Mouse (Mus musculus): ENCODE results near the gene Gabpb2. TPM values are rescaled to one million over a fixed set of nuclear protein-coding genes. Genes with fewer than 3 reads are reported as not detected.
"Not testable (repeated sequence)": the region's sequence is repeated elsewhere in the genome, so short reads cannot be mapped to it uniquely, and the experiment has no call there.

The Gabpb2 gene
- polyA plus RNA-seq, 1 experiment from 2014 or later: 7.9 TPM

DNA sequence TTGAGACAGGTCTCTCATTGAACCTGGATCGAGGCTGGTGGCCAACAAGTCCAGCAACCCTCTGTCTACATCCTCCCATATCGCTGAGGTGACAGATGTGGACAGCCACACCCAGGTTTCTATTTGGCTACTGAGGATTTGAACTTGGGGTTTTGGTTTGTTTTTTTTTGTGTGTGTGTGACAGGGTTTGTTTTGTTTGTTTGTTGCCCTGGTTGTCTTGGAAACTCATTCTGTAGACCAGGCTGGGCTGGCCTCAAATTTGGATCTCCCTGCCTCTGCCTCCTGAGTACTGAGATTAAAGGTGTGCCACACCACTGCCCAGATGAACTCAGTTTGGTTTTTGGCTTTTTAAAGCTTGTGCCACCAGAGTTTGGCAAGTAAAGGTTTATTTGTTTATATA is 5.3 kb upstream of the Gabpb2 start:
- Histone ChIP-seq H3K4me2 (ENCODE audit: low read length) (no peak overlapping the region), H3K4me3 (ENCODE audit: control insufficient read depth in 1 of 2, insufficient read depth in 1 of 2, low read depth in 1 of 2, low read length in 2 of 2) (no peak overlapping the region), H3K4me1 (ENCODE audit: control insufficient read depth in 2 of 2, insufficient read depth in 2 of 2, low read length in 2 of 2) (peaks cover 3 to 24% of the 10 kb centered on the region in 2 experiments), H3K27ac (replicated peaks in 1 of 2; ENCODE audit: control insufficient read depth in 1 of 2, insufficient read depth in 1 of 2, low read depth in 2 of 2, low read length in 2 of 2) (no peak overlapping the region), H3K27me3 (ENCODE audit: control insufficient read depth, insufficient read depth, low read length) (no peaks in the 10 kb centered on the region), H3K9ac (ENCODE audit: low read length) (no peak overlapping the region), H3K9me3 (ENCODE audit: control insufficient read depth, low read length) (no peaks in the 10 kb centered on the region), H3K36me3 (ENCODE audit: control insufficient read depth, insufficient read depth, low read length) (peaks cover 45% of the 10 kb centered on the region)
- 84% methylated on average over 2 of the region's 2 CpGs for whole genome bisulfite sequencing
- no peak for ATAC-seq (ENCODE audit: insufficient number of reproducible peaks, insufficient read depth, low FRiP score, low read depth)

DNA sequence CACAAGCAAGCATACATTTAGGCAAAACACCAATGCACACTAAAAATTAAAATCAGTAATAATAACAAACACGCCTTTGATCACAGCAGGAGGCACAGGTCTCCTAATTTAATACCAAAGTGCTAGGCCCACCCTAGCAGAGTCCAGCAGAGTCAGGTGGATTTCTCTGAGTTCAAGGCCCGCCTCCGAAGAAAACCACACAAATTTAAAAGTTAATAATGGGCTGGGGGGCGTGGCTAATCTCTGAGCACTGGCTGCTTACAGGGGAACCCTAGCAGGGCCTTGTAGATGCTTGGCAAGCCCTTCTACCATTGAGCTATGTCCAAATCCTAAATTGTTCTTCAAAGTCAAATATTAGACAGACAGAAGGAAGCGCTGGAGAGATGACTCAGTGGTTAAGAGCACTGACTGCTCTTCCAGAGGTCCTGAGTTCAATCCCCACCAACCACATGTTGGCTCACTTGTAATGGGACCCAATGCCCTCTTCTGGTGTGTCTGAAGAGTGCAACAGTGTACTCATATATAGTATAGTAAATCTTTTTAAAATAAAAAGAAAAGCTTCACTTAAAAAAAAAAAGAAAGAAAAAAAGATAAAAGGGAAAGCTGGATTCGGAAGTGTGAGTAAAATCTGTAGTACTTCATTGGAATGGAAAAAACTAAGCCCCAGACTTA is 886 bp upstream of the Gabpb2 start:
- Histone ChIP-seq H3K27me3 (ENCODE audit: control insufficient read depth, insufficient read depth, low read length) (no peaks in the 10 kb centered on the region), H3K9ac (ENCODE audit: low read length) (peak overlapping the region; percentile 97), H3K4me2 (ENCODE audit: low read length) (peak overlapping the region; percentile 63), H3K36me3 (ENCODE audit: control insufficient read depth, insufficient read depth, low read length) (peaks cover 58% of the 10 kb centered on the region), H3K27ac (replicated peaks in 1 of 2; ENCODE audit: control insufficient read depth in 1 of 2, insufficient read depth in 1 of 2, low read depth in 2 of 2, low read length in 2 of 2) (peak overlapping the region; percentile 99 to 100; a peak in 3 of 4 replicates), H3K9me3 (ENCODE audit: control insufficient read depth, low read length) (no peaks in the 10 kb centered on the region), H3K4me1 (ENCODE audit: control insufficient read depth in 2 of 2, insufficient read depth in 2 of 2, low read length in 2 of 2) (peaks cover 0 to 14% of the 10 kb centered on the region in 2 experiments; a peak in 2 of 4 replicates), H3K4me3 (ENCODE audit: control insufficient read depth in 1 of 2, insufficient read depth in 1 of 2, low read depth in 1 of 2, low read length in 2 of 2) (peak overlapping the region; percentile 85 to 96; a peak in 3 of 4 replicates)
- ATAC-seq (ENCODE audit: insufficient number of reproducible peaks, insufficient read depth, low FRiP score, low read depth): no peak
- WGBS: 75% methylated on average over 6 of the region's 6 CpGs

DNA sequence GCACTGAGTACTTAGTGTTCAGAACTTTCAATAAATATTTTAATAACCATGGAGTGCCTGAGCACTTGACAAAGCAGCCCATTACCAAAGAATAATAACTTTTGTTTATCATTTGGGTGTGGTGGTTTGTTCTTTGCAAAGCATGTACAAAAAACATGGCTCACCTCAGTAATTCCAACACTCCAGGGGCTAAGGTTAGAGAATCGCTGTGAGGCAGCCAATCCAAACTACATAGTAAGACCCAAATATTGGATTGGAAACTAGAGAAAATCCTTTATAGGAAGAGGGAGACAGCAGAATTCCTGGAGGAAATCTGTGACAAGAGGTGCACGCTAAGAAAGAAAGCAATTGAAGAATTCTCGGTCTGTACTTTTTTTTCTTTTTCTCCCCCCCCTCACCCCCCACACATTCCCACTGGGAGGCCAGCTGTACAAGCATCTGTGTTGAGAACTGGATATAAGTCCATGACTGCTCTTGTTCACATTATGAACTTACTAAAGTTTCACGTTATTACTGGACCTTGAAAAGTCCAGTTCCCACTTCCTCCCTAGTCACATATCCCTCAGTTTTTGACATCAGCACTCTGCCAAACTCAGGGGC is 961 bp downstream of the Gabpb2 start:
- 0 out of 2 replicates have a peak, but pooled peaks have one; percentile 15 for ATAC-seq (ENCODE audit: insufficient number of reproducible peaks, insufficient read depth, low FRiP score, low read depth)
- Histone ChIP-seq H3K9me3 (ENCODE audit: control insufficient read depth, low read length) (no peaks in the 10 kb centered on the region), H3K4me2 (ENCODE audit: low read length) (peak overlapping the region; percentile 63), H3K27ac (replicated peaks in 1 of 2; ENCODE audit: control insufficient read depth in 1 of 2, insufficient read depth in 1 of 2, low read depth in 2 of 2, low read length in 2 of 2) (peak overlapping the region; percentile 60 to 99), H3K27me3 (ENCODE audit: control insufficient read depth, insufficient read depth, low read length) (no peaks in the 10 kb centered on the region), H3K36me3 (ENCODE audit: control insufficient read depth, insufficient read depth, low read length) (peaks cover 50% of the 10 kb centered on the region), H3K4me3 (ENCODE audit: control insufficient read depth in 1 of 2, insufficient read depth in 1 of 2, low read depth in 1 of 2, low read length in 2 of 2) (peak overlapping the region; percentile 85 to 96), H3K9ac (ENCODE audit: low read length) (peak overlapping the region; percentile 97), H3K4me1 (ENCODE audit: control insufficient read depth in 2 of 2, insufficient read depth in 2 of 2, low read length in 2 of 2) (peaks cover 0 to 14% of the 10 kb centered on the region in 2 experiments; a peak in 2 of 4 replicates)
- 18% methylated on average over 4 of the region's 4 CpGs for WGBS

DNA sequence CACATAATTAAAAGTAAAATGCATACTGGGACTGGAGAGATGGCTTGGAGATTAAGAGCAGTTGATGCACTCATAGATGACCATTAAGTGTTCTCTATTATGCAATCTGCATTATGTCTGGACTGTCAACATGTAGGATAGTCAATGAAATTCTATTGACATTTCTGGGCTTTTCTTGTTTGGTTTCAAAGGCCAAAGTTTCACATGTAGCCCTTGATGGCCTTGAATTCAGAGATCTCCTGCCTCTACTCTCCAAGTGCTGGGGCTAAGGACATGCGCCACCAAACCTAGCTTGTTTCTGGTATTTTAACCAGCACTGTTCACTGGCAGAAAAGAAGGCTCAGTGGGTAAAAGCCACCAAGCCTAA is 4.1 kb downstream of the Gabpb2 start:
- Histone ChIP-seq H3K27ac (replicated peaks in 1 of 2; ENCODE audit: control insufficient read depth in 1 of 2, insufficient read depth in 1 of 2, low read depth in 2 of 2, low read length in 2 of 2) (no peak overlapping the region), H3K36me3 (ENCODE audit: control insufficient read depth, insufficient read depth, low read length) (peaks cover 49% of the 10 kb centered on the region), H3K4me3 (ENCODE audit: control insufficient read depth in 1 of 2, insufficient read depth in 1 of 2, low read depth in 1 of 2, low read length in 2 of 2) (no peak overlapping the region), H3K9me3 (ENCODE audit: control insufficient read depth, low read length) (no peaks in the 10 kb centered on the region), H3K9ac (ENCODE audit: low read length) (no peak overlapping the region), H3K4me1 (ENCODE audit: control insufficient read depth in 2 of 2, insufficient read depth in 2 of 2, low read length in 2 of 2) (peaks cover 0 to 14% of the 10 kb centered on the region in 2 experiments; a peak in 2 of 4 replicates), H3K4me2 (ENCODE audit: low read length) (no peak overlapping the region), H3K27me3 (ENCODE audit: control insufficient read depth, insufficient read depth, low read length) (no peaks in the 10 kb centered on the region)
- 97% methylated on average over 1 of the region's 1 CpGs for WGBS
- ATAC-seq (ENCODE audit: insufficient number of reproducible peaks, insufficient read depth, low FRiP score, low read depth): no peak

DNA sequence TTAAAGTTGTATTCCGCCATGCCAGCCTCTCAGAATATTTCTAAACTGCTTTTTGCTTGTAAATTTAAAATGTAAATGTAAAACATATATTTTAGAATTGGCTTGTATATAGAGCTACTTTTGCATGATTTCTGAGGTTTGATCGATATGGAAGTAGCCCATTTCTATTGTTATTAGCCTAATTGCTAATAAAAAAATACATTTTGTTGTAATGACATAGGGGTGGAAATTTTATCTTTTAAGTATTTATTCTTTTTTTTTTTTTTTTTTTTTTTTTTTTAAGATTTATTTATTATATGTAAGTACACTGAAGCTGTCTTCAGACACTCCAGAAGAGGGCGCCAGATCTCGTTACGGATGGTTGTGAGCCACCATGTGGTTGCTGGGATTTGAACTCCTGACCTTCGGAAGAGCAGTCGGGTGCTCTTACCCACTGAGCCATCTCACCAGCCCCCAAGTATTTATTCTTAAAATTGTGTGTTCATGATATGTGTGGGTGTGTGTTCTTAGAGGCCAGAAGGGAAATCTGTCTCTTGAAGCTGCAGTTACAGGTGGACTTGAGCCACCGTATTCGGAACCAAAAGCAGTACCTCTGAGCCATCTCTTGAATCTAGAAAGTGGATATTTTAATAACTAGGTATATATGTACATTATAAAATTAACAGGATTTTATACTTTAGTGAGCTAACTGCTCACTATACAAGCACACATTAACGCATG is 4.7 kb downstream of the Gabpb2 start:
- H3K36me3 ChIP-seq (ENCODE audit: control insufficient read depth, insufficient read depth, low read length): peaks cover 54% of the 10 kb centered on the region
- H3K4me3 ChIP-seq (ENCODE audit: control insufficient read depth in 1 of 2, insufficient read depth in 1 of 2, low read depth in 1 of 2, low read length in 2 of 2); H3K9me3 ChIP-seq (ENCODE audit: control insufficient read depth, low read length); H3K27ac ChIP-seq (replicated peaks in 1 of 2; ENCODE audit: control insufficient read depth in 1 of 2, insufficient read depth in 1 of 2, low read depth in 2 of 2, low read length in 2 of 2); H3K9ac ChIP-seq (ENCODE audit: low read length); H3K4me2 ChIP-seq (ENCODE audit: low read length); H3K4me1 ChIP-seq (ENCODE audit: control insufficient read depth in 2 of 2, insufficient read depth in 2 of 2, low read length in 2 of 2); H3K27me3 ChIP-seq (ENCODE audit: control insufficient read depth, insufficient read depth, low read length); ATAC-seq (ENCODE audit: insufficient number of reproducible peaks, insufficient read depth, low FRiP score, low read depth): not testable (repeated sequence)
- 91% methylated on average over 7 of the region's 10 CpGs for WGBS

DNA sequence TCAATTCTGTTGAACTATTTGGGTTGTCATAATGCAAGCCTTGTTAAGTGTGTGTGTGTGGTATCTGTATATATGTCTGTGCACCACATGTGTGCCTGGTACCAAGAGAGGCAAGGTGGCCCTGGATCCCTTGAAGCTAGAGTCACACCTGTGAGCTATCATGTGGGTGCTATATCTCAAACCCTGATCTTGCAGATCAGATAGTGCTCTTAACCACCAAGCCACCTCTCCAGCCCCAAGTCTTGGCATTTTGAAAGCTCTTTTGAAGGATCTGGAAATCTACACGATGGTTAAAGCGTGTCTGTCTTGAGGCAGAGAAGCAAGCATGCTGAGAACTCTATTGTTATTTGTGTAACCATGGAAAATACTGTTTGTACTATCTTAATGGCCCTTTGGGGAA is 7.1 kb downstream of the Gabpb2 start:
- Histone ChIP-seq H3K27ac (replicated peaks in 1 of 2; ENCODE audit: control insufficient read depth in 1 of 2, insufficient read depth in 1 of 2, low read depth in 2 of 2, low read length in 2 of 2) (no peak overlapping the region), H3K4me3 (ENCODE audit: control insufficient read depth in 1 of 2, insufficient read depth in 1 of 2, low read depth in 1 of 2, low read length in 2 of 2) (no peak overlapping the region), H3K4me2 (ENCODE audit: low read length) (no peak overlapping the region), H3K9ac (ENCODE audit: low read length) (no peak overlapping the region), H3K9me3 (ENCODE audit: control insufficient read depth, low read length) (no peaks in the 10 kb centered on the region), H3K4me1 (ENCODE audit: control insufficient read depth in 2 of 2, insufficient read depth in 2 of 2, low read length in 2 of 2) (no peaks in the 10 kb centered on the region), H3K27me3 (ENCODE audit: control insufficient read depth, insufficient read depth, low read length) (no peaks in the 10 kb centered on the region), H3K36me3 (ENCODE audit: control insufficient read depth, insufficient read depth, low read length) (peaks cover 71% of the 10 kb centered on the region)
- 82% methylated on average over 2 of the region's 2 CpGs for WGBS
- ATAC-seq (ENCODE audit: insufficient number of reproducible peaks, insufficient read depth, low FRiP score, low read depth): no peak

DNA sequence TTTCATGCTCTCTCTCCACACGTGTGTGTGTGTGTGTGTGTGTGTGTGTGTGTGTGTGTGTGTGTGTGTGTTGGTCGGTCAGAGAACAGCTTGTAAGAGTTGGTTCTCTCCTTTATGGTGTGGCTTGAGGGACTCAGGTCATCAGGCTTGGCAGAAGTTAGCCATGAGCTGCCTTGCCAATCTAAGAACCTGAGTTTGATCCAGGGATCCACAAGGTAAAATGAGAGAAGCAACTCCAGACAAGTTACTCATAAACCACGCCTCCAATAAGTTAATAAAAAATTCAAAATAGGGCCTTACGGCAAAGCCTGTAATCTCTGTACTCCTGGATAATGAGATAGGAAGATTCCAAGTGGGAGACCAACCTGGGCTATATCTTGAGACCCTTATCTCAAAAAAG is 9.4 kb downstream of the Gabpb2 start:
- Histone ChIP-seq H3K36me3 (ENCODE audit: control insufficient read depth, insufficient read depth, low read length) (peaks cover 84% of the 10 kb centered on the region), H3K4me1 (ENCODE audit: control insufficient read depth in 2 of 2, insufficient read depth in 2 of 2, low read length in 2 of 2) (no peaks in the 10 kb centered on the region), H3K9ac (ENCODE audit: low read length) (no peak overlapping the region), H3K9me3 (ENCODE audit: control insufficient read depth, low read length) (no peaks in the 10 kb centered on the region), H3K27ac (replicated peaks in 1 of 2; ENCODE audit: control insufficient read depth in 1 of 2, insufficient read depth in 1 of 2, low read depth in 2 of 2, low read length in 2 of 2) (no peak overlapping the region), H3K4me2 (ENCODE audit: low read length) (no peak overlapping the region), H3K4me3 (ENCODE audit: control insufficient read depth in 1 of 2, insufficient read depth in 1 of 2, low read depth in 1 of 2, low read length in 2 of 2) (no peak overlapping the region), H3K27me3 (ENCODE audit: control insufficient read depth, insufficient read depth, low read length) (no peaks in the 10 kb centered on the region)
- ATAC-seq (ENCODE audit: insufficient number of reproducible peaks, insufficient read depth, low FRiP score, low read depth): no peak
- 80% methylated on average over 4 of the region's 4 CpGs for WGBS

Measured in heart, embryonic 14.5 days (tissue).